Mouse (Mus musculus) brain, embryonic 18.5 days (tissue): Measurements from ENCODE around the gene Itpripl2.

Source experiments
- DNase-seq: peaks from one replicate; pipeline ENCODE4 v3.0.0-alpha.2; 2012; ENCODE audit warnings: low read depth, low spot score

Gene Itpripl2

DNA sequence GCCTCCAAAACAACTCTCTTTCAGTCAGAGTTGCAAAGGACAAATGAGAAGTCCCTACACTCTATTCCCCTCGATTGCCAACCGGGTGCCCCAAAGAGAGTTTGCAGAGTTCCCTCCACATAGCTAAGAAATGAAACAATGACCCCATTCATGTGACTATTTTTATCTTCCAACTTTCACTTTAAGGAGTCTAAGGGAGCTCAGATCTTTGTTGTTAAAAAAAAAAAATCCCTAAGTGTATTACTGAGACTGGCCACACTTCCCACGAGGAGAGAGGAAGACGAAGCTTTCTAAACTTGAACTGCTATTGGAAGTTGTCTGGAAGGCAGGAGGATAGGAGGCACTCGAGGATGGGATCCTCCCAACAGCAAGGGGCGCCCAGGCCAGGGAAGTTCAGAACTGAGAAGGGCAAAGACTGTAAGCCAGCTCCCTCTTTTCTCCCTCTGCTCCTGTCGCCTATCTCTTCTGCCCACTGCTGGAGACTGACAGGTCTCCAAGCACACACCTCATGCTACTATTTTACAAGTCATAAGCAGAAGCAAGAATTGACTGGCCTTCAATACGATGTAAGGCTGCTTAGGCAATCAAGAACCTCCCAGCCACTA is 3.6 kb downstream of the Itpripl2 start:
- DNase-seq, result no peak

DNA sequence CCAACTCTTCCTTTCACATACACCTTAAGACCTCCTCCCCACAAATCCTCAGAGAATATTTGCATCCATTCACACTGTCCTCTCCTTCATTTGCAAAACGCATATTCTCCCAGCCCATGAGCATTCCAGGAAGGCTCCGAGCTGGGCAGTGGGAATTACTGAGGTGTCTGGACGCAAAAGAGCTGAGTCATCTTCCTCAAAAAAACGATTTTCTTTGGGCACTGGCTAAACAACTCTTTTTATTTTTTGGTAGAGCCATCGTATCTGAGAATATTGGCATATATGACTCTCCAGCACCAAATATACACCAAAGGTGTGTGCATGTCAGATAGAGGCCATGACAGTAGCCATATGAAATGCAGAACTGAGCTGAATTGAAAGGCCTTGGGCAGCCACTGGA is 4.9 kb downstream of the Itpripl2 start:
- DNase-seq, result no peak

DNA sequence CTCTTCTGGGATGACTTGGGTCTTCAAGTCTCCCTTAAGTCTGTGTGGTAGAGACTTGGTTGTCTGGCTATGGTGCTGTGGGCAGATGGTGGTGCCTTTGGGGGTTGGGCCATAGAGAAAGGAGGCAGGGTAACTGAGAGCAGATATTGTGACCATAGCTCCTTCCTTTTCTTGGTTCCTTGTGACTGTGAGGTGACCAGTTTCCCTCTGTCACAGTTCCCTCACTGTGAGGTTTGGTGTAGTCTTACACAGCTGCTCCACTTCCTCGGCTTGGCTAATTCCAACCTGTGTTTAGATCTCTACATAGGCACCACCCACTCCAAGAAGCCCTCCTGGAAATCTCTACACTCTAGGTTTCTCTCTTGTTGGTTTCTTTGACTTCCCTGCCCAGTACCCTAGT is 7.8 kb downstream of the Itpripl2 start:
- DNase-seq, result no peak

DNA sequence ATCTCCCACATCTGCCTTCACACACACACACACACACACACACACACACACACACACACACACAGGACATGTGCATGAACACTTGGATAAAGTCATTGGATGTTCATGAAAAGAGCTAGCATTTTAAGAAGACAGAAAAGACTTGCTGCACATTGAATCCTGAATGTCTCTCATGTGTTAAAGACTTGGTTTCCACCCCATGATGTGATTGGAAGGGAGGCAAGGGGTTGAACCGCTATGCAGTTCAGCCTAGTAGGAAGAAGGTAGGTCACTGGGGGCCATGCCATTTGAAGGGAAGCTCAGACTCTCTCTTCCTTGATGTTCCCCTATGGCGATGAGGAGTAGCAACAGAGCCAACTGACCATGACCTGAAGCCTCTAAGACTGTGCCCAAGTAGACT is 9.8 kb downstream of the Itpripl2 start:
- DNase-seq, result no peak

DNA sequence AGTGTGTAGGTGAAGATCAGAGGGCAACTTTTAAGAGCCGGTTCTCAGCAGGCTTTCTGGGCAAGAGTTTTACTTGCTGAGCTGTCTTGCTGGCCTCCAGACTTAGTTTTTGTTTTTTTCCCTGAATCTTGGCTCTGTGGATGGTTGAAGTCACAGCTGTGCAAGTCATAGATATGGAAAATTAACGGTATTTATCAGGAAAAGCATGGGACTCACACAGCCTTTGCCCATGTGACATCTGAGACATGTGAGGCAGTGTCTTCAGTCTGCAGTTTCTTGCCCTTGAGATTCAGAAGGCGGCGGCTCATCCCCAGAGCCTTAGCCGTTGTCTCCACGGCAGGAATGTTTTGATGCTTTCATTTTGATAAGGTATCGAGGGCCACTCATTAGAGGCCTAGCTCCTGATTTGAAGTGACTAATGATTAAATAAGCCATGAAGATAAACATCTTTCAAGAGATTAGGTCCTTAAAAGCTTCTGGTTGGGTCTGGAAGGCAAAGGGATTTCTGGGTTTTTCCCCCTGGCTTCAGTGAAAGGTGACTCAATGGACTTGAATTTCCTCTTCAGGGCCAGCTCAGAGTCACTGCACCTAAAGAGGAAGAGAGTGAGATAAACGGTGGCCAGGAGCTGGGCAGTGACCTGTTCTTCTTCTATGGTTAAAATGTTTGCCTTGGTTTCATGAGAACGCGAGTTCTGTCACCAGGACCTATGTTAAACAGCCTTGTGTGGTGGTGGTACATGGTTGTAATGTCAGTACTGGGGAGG is 10.5 kb downstream of the Itpripl2 start:
- DNase-seq, result no peak

DNA sequence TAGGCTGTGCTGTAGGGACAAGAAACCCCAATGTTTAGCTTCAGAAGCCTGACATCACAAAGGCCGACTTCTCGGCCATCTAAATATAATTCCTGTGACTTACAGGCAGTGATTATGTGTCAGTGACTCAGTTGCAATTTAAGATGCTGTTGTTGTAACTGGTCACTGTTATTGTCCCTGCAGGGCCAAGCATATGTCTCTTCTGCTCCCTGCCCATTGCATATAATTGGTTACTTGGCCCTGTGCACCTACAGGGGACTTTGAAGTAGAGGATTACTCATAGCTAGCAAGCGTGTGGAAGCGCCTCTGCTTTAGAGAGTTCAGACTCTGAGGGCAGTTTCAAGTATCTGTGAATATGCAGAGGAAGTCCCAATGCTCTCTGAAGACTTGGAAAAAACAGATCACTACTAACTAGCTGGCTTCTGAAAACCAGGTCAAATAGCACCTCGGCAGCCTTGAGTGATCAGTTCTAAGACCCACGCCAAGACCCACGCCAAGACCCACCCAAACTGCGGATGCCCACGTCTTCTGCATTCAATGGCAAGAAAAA is 11.5 kb downstream of the Itpripl2 start:
- DNase-seq, result no peak

DNA sequence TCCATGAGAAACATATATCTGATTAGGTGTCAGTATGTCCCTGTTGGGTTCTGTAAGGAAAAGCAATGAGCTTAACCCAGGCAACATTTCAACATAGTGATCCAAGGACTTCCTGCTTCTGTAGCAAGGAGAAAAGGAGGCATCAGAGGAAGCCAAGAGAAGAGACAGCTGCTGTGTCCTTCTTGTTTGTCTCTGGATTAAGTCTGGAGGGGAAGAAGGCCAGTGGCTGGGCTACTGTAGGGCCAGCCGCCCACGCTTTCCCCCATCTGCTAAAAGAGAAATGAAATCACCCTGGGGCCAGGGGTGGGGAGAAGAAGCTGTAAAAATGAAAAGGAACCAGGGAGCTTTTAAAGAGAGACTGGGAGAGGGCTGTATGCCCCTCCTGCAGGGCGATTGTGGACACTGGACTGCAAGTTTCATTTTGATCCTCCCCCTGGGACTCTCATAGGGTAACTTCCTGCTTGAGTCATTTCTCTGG is 12.9 kb downstream of the Itpripl2 start:
- DNase-seq, result no peak

DNA sequence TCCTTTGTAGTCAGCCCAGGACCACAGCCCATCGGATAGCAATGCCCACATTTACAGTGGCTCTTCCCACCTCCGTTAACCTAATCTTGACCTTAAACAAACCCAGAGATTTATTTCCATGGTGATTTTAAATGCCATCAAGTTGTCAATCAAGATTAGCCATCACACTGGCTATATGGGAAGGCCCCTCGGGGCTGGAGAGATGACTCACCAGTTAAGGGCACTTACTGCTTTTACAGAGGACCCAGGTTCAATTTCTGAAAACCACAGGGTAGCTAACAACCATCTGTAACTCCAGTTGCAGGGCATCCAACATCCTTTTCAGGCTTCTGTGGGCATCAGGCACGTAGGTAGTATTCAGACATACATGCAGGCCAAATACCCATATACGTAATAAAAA is 15.3 kb downstream of the Itpripl2 start:
- no peak for DNase-seq

DNA sequence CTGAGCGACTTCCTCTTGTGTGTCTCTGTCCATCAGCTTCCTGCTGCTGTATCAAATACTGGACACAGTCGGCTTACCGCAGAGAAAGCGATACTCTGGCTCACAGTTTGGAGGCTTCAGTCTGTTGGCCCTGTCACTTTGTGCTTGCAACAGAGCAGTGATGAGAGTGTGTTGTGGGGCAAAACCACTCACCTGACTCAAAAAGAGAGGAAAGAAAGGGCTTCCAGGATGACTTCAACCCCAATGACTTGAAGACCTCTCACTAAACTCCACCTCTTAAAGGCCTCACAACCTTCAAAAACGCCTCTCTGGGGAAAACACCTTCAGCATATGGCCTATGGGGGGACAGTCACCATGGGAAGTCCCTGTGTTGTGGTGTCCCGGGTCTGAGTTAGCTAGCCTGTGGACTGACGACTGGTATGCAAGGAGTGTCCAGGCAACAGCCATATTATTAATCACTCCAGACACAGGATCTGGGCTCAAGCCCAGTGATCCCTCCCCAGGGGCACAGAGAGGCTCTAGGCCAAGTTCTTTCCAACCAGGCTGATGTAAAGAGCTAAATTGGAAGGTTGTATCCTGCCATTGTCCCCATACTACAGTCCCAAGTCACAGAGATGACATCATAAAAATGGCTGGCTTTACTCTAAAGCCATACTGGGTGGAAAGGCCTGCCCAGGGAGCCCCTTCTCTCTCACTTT is 16.6 kb downstream of the Itpripl2 start:
- no peak for DNase-seq

DNA sequence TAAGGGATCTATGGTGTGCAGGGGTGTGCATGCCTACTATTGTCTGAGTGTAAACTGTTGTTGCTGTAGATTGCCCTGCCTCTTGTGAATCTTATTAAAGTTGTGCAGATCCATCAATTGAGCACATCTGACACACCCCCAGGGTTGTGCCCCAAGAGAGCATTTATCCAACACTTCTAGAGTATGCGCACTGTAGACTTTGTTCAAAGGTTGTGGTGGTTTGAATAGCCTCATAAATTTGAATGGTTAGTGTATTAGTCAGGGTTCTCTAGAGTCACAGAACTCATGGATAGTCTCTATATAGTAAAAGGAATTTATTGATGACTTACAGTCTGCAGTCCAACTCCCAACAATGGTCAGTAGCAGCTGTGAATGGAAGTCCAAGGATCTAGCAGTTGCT is 18.9 kb downstream of the Itpripl2 start:
- DNase-seq, result no peak

DNA sequence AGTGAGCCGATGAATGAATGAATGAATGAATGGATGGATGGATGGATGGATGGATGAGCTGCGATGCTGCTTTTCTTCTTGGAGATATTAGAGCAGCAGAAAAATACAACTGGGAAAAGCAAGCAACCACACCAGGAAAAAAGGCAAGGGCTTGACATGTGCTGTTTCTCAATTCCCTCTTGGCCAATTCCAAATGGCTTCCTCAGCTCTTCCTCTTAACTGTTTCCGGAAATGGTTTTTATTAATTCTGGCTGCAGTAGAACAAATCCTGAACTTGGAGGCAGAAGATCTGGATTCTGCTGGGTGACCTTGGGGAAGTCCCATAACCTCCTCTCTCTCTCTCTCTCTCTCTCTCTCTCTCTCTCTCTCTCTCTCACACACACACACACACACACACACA is 23.7 kb downstream of the Itpripl2 start:
- DNase-seq, result no peak

DNA sequence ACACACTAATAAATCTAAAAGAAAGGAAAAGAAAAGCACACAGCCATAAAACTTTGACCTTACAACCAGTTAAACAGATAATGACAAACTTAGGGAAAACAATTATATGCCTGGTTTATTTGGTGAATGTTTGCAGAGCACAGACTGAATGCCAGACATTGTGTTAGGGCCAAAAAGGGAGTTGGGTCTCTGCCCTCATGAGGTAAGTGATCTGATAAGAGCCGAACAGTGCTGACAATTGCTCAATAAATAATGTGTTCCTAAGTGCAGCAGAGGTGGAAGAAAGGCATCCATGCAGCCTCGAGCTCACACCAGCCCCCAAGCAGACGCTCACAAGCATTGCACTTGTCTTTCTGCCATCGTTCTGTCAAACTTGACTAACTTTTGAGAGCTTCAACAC is 27.3 kb downstream of the Itpripl2 start:
- no peak for DNase-seq

DNA sequence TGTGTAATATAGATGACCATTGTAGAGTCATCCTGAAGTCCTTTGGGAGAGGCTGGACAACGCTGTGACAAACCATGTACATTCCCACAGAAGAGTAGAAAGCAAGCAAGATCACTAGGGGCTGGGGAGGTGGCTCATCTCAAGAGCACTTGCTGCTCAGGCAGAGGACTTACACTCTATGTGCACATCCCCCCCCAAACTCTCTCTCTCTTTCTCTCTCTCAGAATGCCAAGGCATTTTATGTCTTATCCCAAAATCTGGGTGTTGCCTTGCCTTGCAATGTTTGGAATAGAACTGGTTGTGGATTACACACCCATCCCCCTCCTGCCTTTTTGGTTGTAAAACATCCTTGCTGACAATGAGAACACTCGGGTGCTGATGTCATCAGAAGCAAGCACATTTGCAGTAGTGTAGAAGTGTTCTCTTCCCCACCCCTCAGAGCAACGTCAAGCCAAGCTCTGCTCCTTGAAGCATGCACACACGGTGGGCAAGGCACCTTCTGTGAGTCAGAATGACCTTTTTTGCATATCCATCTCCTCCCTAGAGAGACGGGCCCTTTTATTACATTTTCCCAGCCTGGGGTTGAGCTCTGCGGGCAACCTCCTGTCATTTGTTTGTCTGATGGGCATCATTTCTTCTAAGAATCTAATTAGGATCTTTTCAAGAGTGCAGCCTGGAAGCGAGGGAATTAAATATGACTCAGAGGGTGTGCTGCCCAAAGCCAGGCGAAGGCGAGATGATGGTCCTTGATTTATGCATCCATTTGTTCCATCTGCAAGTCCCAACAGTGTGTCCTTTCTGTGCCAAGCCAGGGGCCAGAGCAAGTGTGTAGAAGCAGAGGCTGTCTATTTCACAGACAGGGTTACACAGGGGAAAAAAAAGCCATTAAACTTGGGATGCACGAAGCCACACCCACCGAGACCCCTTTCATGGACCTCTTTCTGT is 28.7 kb downstream of the Itpripl2 start:
- DNase-seq, result no peak

DNA sequence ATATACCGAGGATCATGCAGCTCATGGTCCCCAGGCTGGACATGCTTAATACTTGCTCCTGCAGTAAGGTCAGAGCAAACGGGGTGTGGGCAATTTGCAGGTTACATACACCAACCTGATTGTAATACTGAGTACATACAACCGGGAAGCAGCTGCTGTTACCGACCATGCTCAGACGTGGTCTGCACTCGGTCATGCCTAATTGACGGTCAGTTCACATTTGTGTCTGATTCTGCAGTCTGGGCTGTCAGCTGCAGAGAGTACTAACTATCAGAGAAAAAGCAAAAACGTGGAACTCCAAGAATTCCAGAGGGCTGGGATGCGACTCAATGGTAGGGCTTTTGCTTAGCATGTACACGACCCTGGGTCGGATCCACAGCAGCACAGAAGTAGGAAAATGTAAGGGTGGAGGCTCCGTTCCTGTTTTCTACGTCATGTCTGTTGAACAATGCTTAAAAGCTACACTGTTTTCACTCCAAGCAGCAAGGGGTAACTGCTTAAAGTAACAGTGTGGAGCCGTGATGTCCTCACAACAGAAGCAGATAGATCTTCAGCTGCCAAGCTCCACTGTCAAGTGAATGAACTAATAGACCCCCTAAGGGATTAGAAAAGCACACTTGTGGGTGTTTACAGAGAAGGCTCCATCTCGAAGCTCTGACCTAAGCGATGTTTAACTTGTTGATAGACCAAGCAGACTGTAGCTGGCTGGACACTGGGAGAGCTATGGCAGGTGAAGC is 30.2 kb downstream of the Itpripl2 start:
- DNase-seq, result no peak

DNA sequence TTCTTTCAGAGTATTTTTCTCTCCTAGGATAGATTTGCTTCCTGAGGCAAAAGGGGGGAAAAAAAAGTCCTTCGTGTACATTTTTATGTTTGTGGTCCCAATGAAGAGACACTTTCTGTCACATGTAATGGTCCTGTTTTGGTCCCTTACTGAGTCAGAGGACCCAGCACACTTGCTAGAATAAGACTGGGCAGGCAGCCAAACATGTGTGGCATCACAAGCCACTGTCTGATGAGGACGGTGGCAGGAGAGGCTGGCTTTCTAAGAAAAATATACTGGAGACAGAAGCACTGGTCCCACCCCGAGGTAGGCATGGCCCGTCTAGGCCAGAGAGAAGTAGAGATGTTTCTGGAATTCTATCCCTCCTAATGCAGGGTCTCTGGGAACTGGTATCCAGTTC is 38.1 kb downstream of the Itpripl2 start:
- DNase-seq, result no peak

DNA sequence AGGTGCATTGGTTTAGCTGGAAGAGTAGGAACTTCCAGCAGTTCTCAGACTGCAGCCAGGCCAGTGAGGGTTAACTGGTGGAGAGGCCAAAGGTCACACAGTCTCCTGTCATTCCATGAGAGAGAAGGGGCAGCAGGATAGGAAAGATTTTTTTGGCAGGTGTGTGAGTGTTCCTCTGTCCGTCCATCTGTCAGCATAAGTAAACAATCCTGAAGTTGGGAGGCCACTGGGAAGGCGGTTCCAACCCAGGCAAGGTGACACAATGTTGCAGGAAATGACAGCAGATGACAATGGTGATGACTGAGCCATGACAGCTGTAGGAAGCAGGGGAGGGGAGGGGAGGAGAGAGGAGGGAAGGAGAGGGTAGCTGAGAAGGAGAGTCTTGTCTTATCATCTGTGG is 38.8 kb downstream of the Itpripl2 start:
- DNase-seq, result no peak

DNA sequence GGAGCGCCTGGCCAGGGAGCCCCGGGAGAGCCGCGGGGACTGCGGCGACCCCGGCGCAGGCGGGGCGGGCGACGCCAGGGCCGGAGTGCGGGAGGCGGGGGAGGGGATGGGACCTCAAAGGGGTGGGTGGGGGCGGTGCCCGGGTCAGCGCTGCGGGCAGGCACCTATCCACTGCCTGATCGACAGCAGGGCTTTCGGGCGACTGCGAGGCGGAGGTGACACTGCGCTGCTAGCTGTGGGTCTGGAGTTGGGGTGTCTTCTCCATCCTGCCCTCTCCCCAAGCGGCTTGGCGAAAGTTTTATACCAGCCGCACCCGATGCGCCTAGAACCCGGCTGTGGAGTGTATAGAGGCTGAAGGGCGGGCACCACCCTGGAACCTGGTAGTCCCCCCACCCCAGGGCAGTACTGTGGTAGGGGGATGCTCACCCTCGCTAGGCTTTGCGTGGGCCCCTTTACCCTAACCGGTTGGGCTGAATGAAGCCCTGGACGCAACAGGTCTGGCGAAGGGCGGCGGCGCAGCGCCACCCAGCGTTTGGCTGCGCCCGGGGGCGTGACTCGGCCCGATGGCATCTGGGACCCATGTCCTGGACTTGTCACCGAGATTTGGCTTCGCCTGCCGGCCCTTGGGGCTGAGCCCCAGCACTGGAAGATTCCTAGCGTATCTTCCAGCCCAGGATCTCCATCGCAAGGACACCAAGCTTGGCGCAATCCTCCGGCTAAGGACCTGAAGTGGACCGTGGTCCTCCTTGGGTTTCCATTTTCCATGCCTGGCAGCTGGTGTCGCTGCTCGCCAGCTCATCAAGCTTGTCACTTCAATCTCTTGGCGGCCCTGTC is 43.4 kb downstream of the Itpripl2 start, which contains the start of gene Syt17:
Gene Syt17, minus strand, starts transcription at position 89 of the 834 bp plus-strand sequence.
- peak; percentile 39 for DNase-seq

DNA sequence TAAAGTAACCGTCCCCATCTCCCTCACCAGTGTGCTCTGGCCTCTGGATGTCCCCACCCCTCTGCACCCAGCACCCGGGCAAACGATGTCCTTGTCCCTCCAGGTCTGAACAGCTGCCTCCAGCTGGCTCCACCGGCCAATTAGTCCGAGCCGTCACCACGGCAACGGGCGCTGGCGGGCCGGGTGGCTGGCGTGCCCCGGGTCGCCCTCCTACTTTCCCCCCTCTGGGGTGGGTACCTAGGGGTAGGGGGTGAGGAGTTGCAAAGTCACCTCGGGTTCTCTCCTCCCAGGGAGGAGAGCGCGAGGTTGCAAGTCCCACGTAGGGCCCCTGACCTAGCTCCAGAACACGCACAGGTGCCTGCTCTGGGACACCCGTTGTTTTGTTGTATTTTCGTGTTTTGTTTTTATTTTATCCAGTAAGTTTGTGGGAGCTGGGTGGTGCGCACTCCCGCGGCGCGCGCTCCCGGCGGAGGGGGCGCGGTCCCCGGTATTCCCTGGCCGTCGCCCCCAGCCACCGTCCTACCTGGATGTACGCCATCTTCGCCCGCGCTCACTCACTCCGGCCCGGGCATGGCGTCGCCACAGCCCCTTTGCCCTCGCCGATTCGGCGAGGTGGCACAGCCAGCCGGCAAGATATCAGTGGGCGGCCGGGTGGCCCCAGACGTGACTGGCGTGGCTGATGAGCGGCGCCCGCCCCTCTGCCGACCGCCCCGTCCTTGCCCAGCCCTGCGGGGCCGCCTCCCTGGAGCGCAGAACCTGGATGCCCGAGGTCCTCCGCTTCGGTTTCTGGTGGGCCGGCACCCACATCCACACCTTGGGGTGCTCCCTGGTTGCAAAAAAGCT is 44.3 kb downstream of the Itpripl2 start:
- DNase-seq, result no peak
